Mouse (Mus musculus) urinary bladder, postnatal 25 days (tissue): Measurements from ENCODE around the gene Gm3115.
A peak's percentile ranks its signal among the peaks of the same experiment; 100 is the strongest.
"Not testable (repeated sequence)": the region's sequence is repeated elsewhere in the genome, so short reads cannot be mapped to it uniquely, and the experiment has no call there.

Experiments
- DNase-seq: peaks from one replicate; pipeline ENCODE4 v3.0.0; 2022; ENCODE audit warnings: low spot score

Gm3115 gene

GRCm38 (mm10) chr14:4083820-4084219 lies at the start of gene Gm3115:
Gene Gm3115, plus strand, starts transcription at chr14:4084120.
- DNase-seq = not testable (repeated sequence)

GRCm38 (mm10) chr14:4110426-4110825 lies 26.5 kb downstream of the Gm3115 start, which contains the start of gene Gm8108:
Gene Gm8108, plus strand, starts transcription at chr14:4110526.
- DNase-seq = peak; percentile 2

- DNase-seq = not testable (repeated sequence)
Observed at GRCm38 (mm10) chr14:4141646-4142045, 57.7 kb downstream of the Gm3115 start.
